14 mouse cellular contexts compared by ENCODE assay signal in the genomic region with DNA sequence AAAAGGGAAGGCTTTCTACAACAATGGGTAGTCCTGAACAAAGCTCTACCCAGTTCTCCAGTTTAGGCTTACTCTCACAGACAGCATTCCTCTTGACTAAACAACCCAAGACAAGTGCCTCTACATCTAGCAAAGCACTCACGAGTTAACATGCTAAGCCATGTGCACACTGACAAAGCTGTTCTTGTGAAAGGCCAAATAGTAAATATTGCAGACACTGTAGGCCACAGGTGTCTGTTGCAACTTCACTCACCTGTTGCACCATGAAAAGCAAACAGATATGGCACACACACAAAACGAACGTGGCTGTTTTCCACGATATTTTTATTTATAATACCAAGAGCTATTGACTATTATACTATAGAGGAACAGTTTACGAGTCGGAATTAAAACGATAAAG.
"Had no signal": no experiment of that assay in that cellular context is flagged by ENCODE, and none has a peak within 500 bp of the region (broad histone marks: within the 10 kb centered on the region; RNA-seq: fewer than 3 reads in every experiment).

No protein-coding gene starts in this region.

- ATAC-seq: hindbrain, embryonic 16.5 days; inflammation-experienced regulatory T-cells, adult 6 months; intestine, postnatal 0 days; midbrain, embryonic 16.5 days had no signal

- H3K9me3 ChIP-seq: hindbrain, embryonic 12.5 days; limb, embryonic 10.5 days; megakaryocyte, embryonic 14.5 days; midbrain, embryonic 12.5 days had no signal

- H3K9ac ChIP-seq: hindbrain, embryonic 12.5 days; midbrain, embryonic 12.5 days had no signal

- H3K4me1 ChIP-seq: hindbrain, embryonic 12.5 days; limb, embryonic 10.5 days; megakaryocyte, embryonic 14.5 days; midbrain, embryonic 12.5 days had no signal

- H3K4me3 ChIP-seq: hindbrain, embryonic 12.5 days; limb, embryonic 10.5 days; megakaryocyte, embryonic 14.5 days; midbrain, embryonic 12.5 days had no signal

- H3K27ac ChIP-seq: hindbrain, embryonic 12.5 days; kidney, postnatal 0 days; limb, embryonic 10.5 days; midbrain, embryonic 12.5 days; stomach, postnatal 0 days had no signal

- DNase-seq: kidney, adult 9 months; kidney, postnatal 36 days; right cerebral cortex, postnatal 25 days; thymus, postnatal 14 days had no signal

- H3K4me2 ChIP-seq: hindbrain, embryonic 12.5 days; midbrain, embryonic 12.5 days had no signal

- H3K27me3 ChIP-seq: hindbrain, embryonic 12.5 days; megakaryocyte, embryonic 14.5 days; midbrain, embryonic 12.5 days had no signal
